Mouse (Mus musculus) brain, embryonic 18.5 days (tissue): ENCODE measurements around the gene Ankrd49.
A peak's percentile ranks its signal among the peaks of the same experiment; 100 is the strongest.

Source experiments
- DNase-seq: peaks from one replicate; pipeline ENCODE4 v3.0.0-alpha.2; 2012; ENCODE audit warnings: low read depth, low spot score

The Ankrd49 gene

GRCm38 (mm10) chr9:14784039-14785002 is at the start of gene Ankrd49, which contains the start of gene Mre11a:
Gene Ankrd49, minus strand, starts transcription at chr9:14784856.
Gene Mre11a, plus strand, starts transcription at chr9:14784654.
- DNase-seq = peak; percentile 91

- DNase-seq = no peak
Measured at GRCm38 (mm10) chr9:14832046-14832445, 47.4 kb upstream of the Ankrd49 start.

GRCm38 (mm10) chr9:14827875-14828274 is 43.2 kb upstream of the Ankrd49 start:
- DNase-seq = no peak

- no peak for DNase-seq
Measured at GRCm38 (mm10) chr9:14824840-14825239, 40.2 kb upstream of the Ankrd49 start.

GRCm38 (mm10) chr9:14821396-14821795 is 36.7 kb upstream of the Ankrd49 start:
- DNase-seq = no peak

- no peak for DNase-seq
Measured at GRCm38 (mm10) chr9:14810111-14810510, 25.5 kb upstream of the Ankrd49 start.

GRCm38 (mm10) chr9:14806786-14807185 is 22.1 kb upstream of the Ankrd49 start:
- no peak for DNase-seq

- DNase-seq = no peak
Measured at GRCm38 (mm10) chr9:14805714-14806113, 21.1 kb upstream of the Ankrd49 start.

GRCm38 (mm10) chr9:14787356-14787755 is 2.7 kb upstream of the Ankrd49 start:
- DNase-seq = no peak

GRCm38 (mm10) chr9:14778341-14778740 is 6.3 kb downstream of the Ankrd49 start:
- DNase-seq = no peak

- DNase-seq = no peak
Measured at GRCm38 (mm10) chr9:14773813-14774212, 10.8 kb downstream of the Ankrd49 start.

GRCm38 (mm10) chr9:14772074-14772473 is 12.6 kb downstream of the Ankrd49 start:
- DNase-seq = no peak

GRCm38 (mm10) chr9:14770803-14771471 is 13.7 kb downstream of the Ankrd49 start, which contains the start of gene 1700012B09Rik:
Gene 1700012B09Rik, minus strand, starts transcription at chr9:14771030.
- no peak for DNase-seq

- DNase-seq = no peak
Measured at GRCm38 (mm10) chr9:14769811-14770210, 14.8 kb downstream of the Ankrd49 start.

GRCm38 (mm10) chr9:14764765-14765164 is 19.9 kb downstream of the Ankrd49 start:
- DNase-seq = no peak

- no peak for DNase-seq
Measured at GRCm38 (mm10) chr9:14759261-14759660, 25.4 kb downstream of the Ankrd49 start.

- DNase-seq = no peak
Measured at GRCm38 (mm10) chr9:14758590-14758989, 26.1 kb downstream of the Ankrd49 start.

- no peak for DNase-seq
Measured at GRCm38 (mm10) chr9:14754469-14754868, 30.2 kb downstream of the Ankrd49 start.

- DNase-seq = no peak
Measured at GRCm38 (mm10) chr9:14753947-14754346, 30.7 kb downstream of the Ankrd49 start.

GRCm38 (mm10) chr9:14752001-14752522 is 32.6 kb downstream of the Ankrd49 start, which contains the start of gene Fut4:
Gene Fut4, minus strand, starts transcription at chr9:14752393.
- DNase-seq = no peak

- DNase-seq = no peak
Measured at GRCm38 (mm10) chr9:14751503-14752000, 33.1 kb downstream of the Ankrd49 start.
